In the genomic region with DNA sequence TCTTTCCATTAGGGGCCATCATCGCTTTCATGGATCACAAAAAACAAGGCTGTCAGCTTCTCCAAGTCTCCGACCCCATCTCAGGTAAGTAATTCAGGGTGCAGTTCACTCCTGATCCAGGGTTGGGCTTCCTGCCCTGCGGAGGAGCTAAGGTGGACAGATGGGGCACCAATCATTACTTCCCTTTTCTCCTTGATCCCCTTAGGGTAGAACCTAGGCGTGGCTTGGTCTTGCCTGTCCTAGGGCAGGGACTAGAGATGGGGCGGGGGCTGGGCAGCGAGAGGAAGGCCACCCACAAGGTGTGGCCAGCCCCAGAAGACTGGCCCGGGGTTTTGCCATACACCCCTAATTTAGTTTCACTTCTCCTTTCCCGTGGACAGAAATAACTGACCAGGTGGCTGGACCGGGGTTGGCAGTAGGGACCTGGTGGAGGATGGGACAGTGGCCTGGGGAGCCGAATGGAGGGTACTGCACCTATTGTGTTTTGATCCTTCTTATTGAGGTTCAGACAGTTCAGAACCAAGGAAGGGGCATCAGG, we compare ENCODE assay signal across 7 mouse cellular contexts. TPM values are rescaled to one million over a fixed set of nuclear protein-coding genes. Genes with fewer than 3 reads are reported as not detected.
DNase-seq lines count a peak whose midpoint lies in the region; ATAC-seq and TF ChIP-seq lines count a peak whose summit lies in the region.

No protein-coding gene starts in this region.

- peak overlapping the region; percentile 88 for H3K9ac ChIP-seq in CH12.LX (ENCODE audit: insufficient read depth, low read depth)
- H3K9ac ChIP-seq in forebrain, postnatal 0 days, result no peak overlapping the region
- peak overlapping the region; percentile 73 for H3K9ac ChIP-seq in liver, embryonic 13.5 days

- peak overlapping the region; percentile 95 for H3K27ac ChIP-seq in CH12.LX (ENCODE audit: insufficient read depth, low read depth)
- no peak overlapping the region for H3K27ac ChIP-seq in forebrain, postnatal 0 days (ENCODE audit: low read depth, low read length)
- H3K27ac ChIP-seq in liver, embryonic 13.5 days, result no peak overlapping the region; the same call in 1 of the 2 replicates

- H3K4me3 ChIP-seq in CH12.LX (replicated peaks in 1 of 3; ENCODE audit: low read depth in 2 of 3, low read length in 2 of 3, poor library complexity in 1 of 3), result peak overlapping the region; percentile 61 to 82 (median 76)
- peak overlapping the region; percentile 31 for H3K4me3 ChIP-seq in forebrain, postnatal 0 days (ENCODE audit: low read depth, low read length)
- peak overlapping the region; percentile 61 for H3K4me3 ChIP-seq in liver, embryonic 13.5 days (replicated peaks)

- no peak for TF ChIP-seq RAD21 in CH12.LX (IDR thresholded peaks at IDR 0.05; ENCODE audit: low read depth, low read length)

- peaks cover 17 to 63% of the 10 kb centered on the region in 2 experiments for H3K4me1 ChIP-seq in CH12.LX (ENCODE audit: control insufficient read depth in 1 of 2, insufficient read depth in 2 of 2)
- peaks cover 3% of the 10 kb centered on the region; the same call in 1 of the 2 replicates for H3K4me1 ChIP-seq in forebrain, postnatal 0 days (ENCODE audit: insufficient read depth)
- peaks cover 61% of the 10 kb centered on the region for H3K4me1 ChIP-seq in liver, embryonic 13.5 days (replicated peaks)

- dilution Hi-C loops in CH12.LX (cut with MboI; ENCODE audit: extremely low pct_ligation_motif_present, extremely low pct_unique_long_range_greater_than_20kb, low sequenced_read_pairs), result no loop called here

- DNase-seq in CH12.LX (ENCODE audit: extremely low read depth), result peak; percentile 86
- peak; percentile 66 for DNase-seq in MEL-GATA-1-ER (ENCODE audit: extremely low read depth, low read depth)
- no peak for DNase-seq in forebrain, postnatal 0 days
- DNase-seq in liver, embryonic 13.5 days, result no peak
- peak; percentile 39 to 51 for DNase-seq in natural killer cell, adult 2 months (ENCODE audit: low spot score in 2 of 2)
- no peak for DNase-seq in left cerebral cortex, postnatal 14 days (ENCODE audit: low spot score in 2 of 2)
- no peak for DNase-seq in adrenal gland, postnatal 36 days

- in situ Hi-C loops in CH12.LX (cut with MboI; ENCODE audit: low pct_ligation_motif_present, low pct_unique_long_range_greater_than_20kb, low sequenced_read_pairs), result loop anchor here (10.0 kb wide), 1 partner anchor 73 kb away; a partner anchor contains a TSS

- no peak for TF ChIP-seq CTCF in CH12.LX (conservative IDR thresholded peaks at IDR 0.05 in 1 of 2, IDR thresholded peaks at IDR 0.05 in 1 of 2; ENCODE audit: low read depth in 2 of 2, low read length in 2 of 2)
- TF ChIP-seq CTCF in forebrain, postnatal 0 days (IDR thresholded peaks at IDR 0.05; ENCODE audit: low read depth), result no peak

- TF ChIP-seq POLR2A in CH12.LX (IDR thresholded peaks at IDR 0.05; ENCODE audit: low read depth, low read length), result peak; percentile 52

- TF ChIP-seq EP300 in CH12.LX (IDR thresholded peaks at IDR 0.05; ENCODE audit: low read length), result peak; percentile 90

- H3K4me2 ChIP-seq in CH12.LX (ENCODE audit: insufficient read depth, low read depth, poor library complexity, severe bottlenecking), result peak overlapping the region; percentile 58; the same call in 1 of the 2 replicates
- H3K4me2 ChIP-seq in forebrain, postnatal 0 days (ENCODE audit: low read depth), result peak overlapping the region; percentile 50; the same call in 1 of the 2 replicates
- H3K4me2 ChIP-seq in liver, embryonic 13.5 days, result peak overlapping the region; percentile 96

- intact Hi-C loops in left cerebral cortex, postnatal 14 days (cut with DNase I), result loop anchor here (10.0 kb wide), 1 partner anchor 173 kb away; a partner anchor contains a TSS

- no peak for ATAC-seq in forebrain, postnatal 0 days
- 0 out of 2 replicates have a peak, but pooled peaks have one; percentile 24 for ATAC-seq in liver, embryonic 13.5 days (ENCODE audit: low read depth)

- no peaks in the 10 kb centered on the region for H3K9me3 ChIP-seq in CH12.LX (replicated peaks; ENCODE audit: low read length)
- no peaks in the 10 kb centered on the region for H3K9me3 ChIP-seq in forebrain, postnatal 0 days (ENCODE audit: low read length)
- H3K9me3 ChIP-seq in liver, embryonic 13.5 days (replicated peaks), result no peaks in the 10 kb centered on the region

- peaks cover 31% of the 10 kb centered on the region for H3K79me2 ChIP-seq in CH12.LX (replicated peaks; ENCODE audit: control insufficient read depth, extremely low read depth, insufficient read depth, poor library complexity, severe bottlenecking)

- whole genome bisulfite sequencing in forebrain, postnatal 0 days, result 28% methylated on average over 9 of the region's 10 CpGs
- WGBS in liver, embryonic 13.5 days (ENCODE audit: insufficient replicate concordance), result 7% methylated on average over 10 of the region's 10 CpGs

- H3K36me3 ChIP-seq in CH12.LX (replicated peaks in 1 of 2; ENCODE audit: control insufficient read depth in 1 of 2, insufficient read depth in 1 of 2, low read length in 1 of 2), result peaks cover 29 to 37% of the 10 kb centered on the region in 2 experiments
- peaks cover 22% of the 10 kb centered on the region for H3K36me3 ChIP-seq in forebrain, postnatal 0 days (ENCODE audit: insufficient read depth)
- peaks cover 34% of the 10 kb centered on the region for H3K36me3 ChIP-seq in liver, embryonic 13.5 days

- no peaks in the 10 kb centered on the region for H3K27me3 ChIP-seq in CH12.LX (replicated peaks)
- H3K27me3 ChIP-seq in forebrain, postnatal 0 days (ENCODE audit: insufficient read depth, low read length), result peaks cover 17% of the 10 kb centered on the region
- peaks cover 16% of the 10 kb centered on the region; the same call in 1 of the 2 replicates for H3K27me3 ChIP-seq in liver, embryonic 13.5 days

TF ChIP-seq in CH12.LX, 34 proteins besides CTCF, POLR2A, EP300 and RAD21 (continues in another document):
- TF ChIP-seq MEF2A (IDR thresholded peaks at IDR 0.05; ENCODE audit: borderline replicate concordance, low read depth, low read length) (peak; percentile 99), CHD1 (IDR thresholded peaks at IDR 0.05; ENCODE audit: low read depth, low read length) (peak; percentile 80; the same call in 1 of the 2 replicates), ZMIZ1 (IDR thresholded peaks at IDR 0.05; ENCODE audit: low read depth, low read length) (peak; percentile 14; the same call in 1 of the 2 replicates), USF1 (IDR thresholded peaks at IDR 0.05; ENCODE audit: low read depth, low read length) (no peak), MXI1 (IDR thresholded peaks at IDR 0.05; ENCODE audit: low read depth, low read length) (peak; percentile 29), RCOR1 (conservative IDR thresholded peaks at IDR 0.05; ENCODE audit: low read depth, low read length) (peak; percentile 75; the same call in 1 of the 2 replicates), POLR2AphosphoS2 (IDR thresholded peaks at IDR 0.05; ENCODE audit: low read depth, low read length) (peak; percentile 61; the same call in 1 of the 2 replicates), IRF4 (IDR thresholded peaks at IDR 0.05; ENCODE audit: low read depth, low read length) (peak; percentile 99)

RNA-seq across cellular contexts. Expression of a gene that starts 0.6 kb away (rescaled TPM):
- total RNA-seq in CH12.LX (2012; rRNA removed) (52.5 and 63.2 TPM in 2 replicates), CH12.LX (2014; rRNA removed) (89.6 and 101 TPM in 2 replicates)
- polyA plus RNA-seq in CH12.LX (2012; ENCODE audit: insufficient read length, low read depth), result 59.3 and 64.4 TPM in 2 replicates
- 38.2 and 56.4 TPM in 2 replicates for total RNA-seq in forebrain, postnatal 0 days (2014; rRNA removed)
- 145 and 148 TPM in 2 replicates for polyA plus RNA-seq in forebrain, postnatal 0 days (2015; fragmentation: Nextera tagmentation; extraction: Ambion mirVana)
- polyA plus RNA-seq in liver, embryonic 13.5 days (2015; fragmentation: Nextera tagmentation; extraction: Ambion mirVana), result 84.9 and 92.7 TPM in 2 replicates
- 10 to 100 TPM; 43.8 to 46.0 TPM for total RNA-seq in left cerebral cortex, postnatal 14 days (2021)
- 10 to 100 TPM; 71.8 to 90.6 TPM for total RNA-seq in adrenal gland, postnatal 36 days (2021)

RNA-seq across cellular contexts. Expression of a gene that starts 0.9 kb away (rescaled TPM):
- total RNA-seq in CH12.LX (2012; rRNA removed), result 26.5 and 30.0 TPM in 2 replicates
- 8.6 and 10.7 TPM in 2 replicates for total RNA-seq in CH12.LX (2014; rRNA removed)
- polyA plus RNA-seq in CH12.LX (2012; ENCODE audit: insufficient read length, low read depth), result 37.6 and 44.0 TPM in 2 replicates
- 0.31 and 1.2 TPM in 2 replicates for total RNA-seq in forebrain, postnatal 0 days (2014; rRNA removed)
- polyA plus RNA-seq in forebrain, postnatal 0 days (2015; fragmentation: Nextera tagmentation; extraction: Ambion mirVana), result 0.09 and 0.16 TPM in 2 replicates
- 1.3 and 1.5 TPM in 2 replicates for polyA plus RNA-seq in liver, embryonic 13.5 days (2015; fragmentation: Nextera tagmentation; extraction: Ambion mirVana)
- total RNA-seq in left cerebral cortex, postnatal 14 days (2021), result under 1 TPM; 0.51 to 0.68 TPM
- total RNA-seq in adrenal gland, postnatal 36 days (2021), result under 1 TPM; 0.33 to 0.36 TPM

RNA-seq across cellular contexts. Expression of a gene that starts 15.1 kb away (rescaled TPM):
- total RNA-seq in CH12.LX (2012; rRNA removed), result 13.8 and 14.2 TPM in 2 replicates
- total RNA-seq in CH12.LX (2014; rRNA removed), result 7.3 and 7.7 TPM in 2 replicates
- 15.7 and 16.5 TPM in 2 replicates for polyA plus RNA-seq in CH12.LX (2012; ENCODE audit: insufficient read length, low read depth)
- 86.4 and 87.8 TPM in 2 replicates for total RNA-seq in forebrain, postnatal 0 days (2014; rRNA removed)
- 23.4 and 27.2 TPM in 2 replicates for polyA plus RNA-seq in forebrain, postnatal 0 days (2015; fragmentation: Nextera tagmentation; extraction: Ambion mirVana)
- 7.8 and 8.3 TPM in 2 replicates for polyA plus RNA-seq in liver, embryonic 13.5 days (2015; fragmentation: Nextera tagmentation; extraction: Ambion mirVana)
- 10 to 100 TPM; 87.9 to 98.8 TPM for total RNA-seq in left cerebral cortex, postnatal 14 days (2021)
- total RNA-seq in adrenal gland, postnatal 36 days (2021), result 10 to 100 TPM; 65.5 to 70.2 TPM

RNA-seq across cellular contexts. Expression of a gene that starts 26.3 kb away (rescaled TPM):
- total RNA-seq in CH12.LX (2012; rRNA removed), result 43.4 and 45.4 TPM in 2 replicates
- total RNA-seq in CH12.LX (2014; rRNA removed), result 14.5 and 17.5 TPM in 2 replicates
- polyA plus RNA-seq in CH12.LX (2012; ENCODE audit: insufficient read length, low read depth), result 59.4 and 62.6 TPM in 2 replicates
- total RNA-seq in forebrain, postnatal 0 days (2014; rRNA removed), result 56.0 and 89.0 TPM in 2 replicates
- polyA plus RNA-seq in forebrain, postnatal 0 days (2015; fragmentation: Nextera tagmentation; extraction: Ambion mirVana), result 50.1 and 56.8 TPM in 2 replicates
- polyA plus RNA-seq in liver, embryonic 13.5 days (2015; fragmentation: Nextera tagmentation; extraction: Ambion mirVana), result 14.3 and 15.7 TPM in 2 replicates
- 10 to 100 TPM; 84.4 to 84.6 TPM for total RNA-seq in left cerebral cortex, postnatal 14 days (2021)
- 10 to 100 TPM; 28.1 to 39.7 TPM for total RNA-seq in adrenal gland, postnatal 36 days (2021)

RNA-seq across cellular contexts. Expression of a gene that starts 51.3 kb away (rescaled TPM):
- total RNA-seq in CH12.LX (2012; rRNA removed) (37.8 and 58.1 TPM in 2 replicates), CH12.LX (2014; rRNA removed) (41.5 and 44.0 TPM in 2 replicates)
- polyA plus RNA-seq in CH12.LX (2012; ENCODE audit: insufficient read length, low read depth), result 50.6 and 59.6 TPM in 2 replicates
- total RNA-seq in forebrain, postnatal 0 days (2014; rRNA removed), result 6.5 and 6.9 TPM in 2 replicates
- polyA plus RNA-seq in forebrain, postnatal 0 days (2015; fragmentation: Nextera tagmentation; extraction: Ambion mirVana), result 4.5 and 5.4 TPM in 2 replicates
- 1.6 and 1.7 TPM in 2 replicates for polyA plus RNA-seq in liver, embryonic 13.5 days (2015; fragmentation: Nextera tagmentation; extraction: Ambion mirVana)
- total RNA-seq in left cerebral cortex, postnatal 14 days (2021), result 1 to 10 TPM; 6.1 to 6.3 TPM
- total RNA-seq in adrenal gland, postnatal 36 days (2021), result 10 to 100 TPM; 33.6 to 34.7 TPM

Comparison
In these comparisons a context has a peak if more than half of its experiments do, and no peak if none do; other contexts are left out.
1. DNase-seq: peak in CH12.LX (single experiment), MEL-GATA-1-ER (single experiment) and natural killer cell, adult 2 months (2 of 2); none in forebrain, postnatal 0 days (single experiment), liver, embryonic 13.5 days (single experiment), left cerebral cortex, postnatal 14 days (0 of 2) and adrenal gland, postnatal 36 days (0 of 2).
2. Peak in every context shown above with its lines, with median percentiles within 50 percentile points of each other: H3K4me2 ChIP-seq and H3K4me3 ChIP-seq.